Mouse (Mus musculus): ENCODE data around the gene Otulin.

The Otulin gene

DNA sequence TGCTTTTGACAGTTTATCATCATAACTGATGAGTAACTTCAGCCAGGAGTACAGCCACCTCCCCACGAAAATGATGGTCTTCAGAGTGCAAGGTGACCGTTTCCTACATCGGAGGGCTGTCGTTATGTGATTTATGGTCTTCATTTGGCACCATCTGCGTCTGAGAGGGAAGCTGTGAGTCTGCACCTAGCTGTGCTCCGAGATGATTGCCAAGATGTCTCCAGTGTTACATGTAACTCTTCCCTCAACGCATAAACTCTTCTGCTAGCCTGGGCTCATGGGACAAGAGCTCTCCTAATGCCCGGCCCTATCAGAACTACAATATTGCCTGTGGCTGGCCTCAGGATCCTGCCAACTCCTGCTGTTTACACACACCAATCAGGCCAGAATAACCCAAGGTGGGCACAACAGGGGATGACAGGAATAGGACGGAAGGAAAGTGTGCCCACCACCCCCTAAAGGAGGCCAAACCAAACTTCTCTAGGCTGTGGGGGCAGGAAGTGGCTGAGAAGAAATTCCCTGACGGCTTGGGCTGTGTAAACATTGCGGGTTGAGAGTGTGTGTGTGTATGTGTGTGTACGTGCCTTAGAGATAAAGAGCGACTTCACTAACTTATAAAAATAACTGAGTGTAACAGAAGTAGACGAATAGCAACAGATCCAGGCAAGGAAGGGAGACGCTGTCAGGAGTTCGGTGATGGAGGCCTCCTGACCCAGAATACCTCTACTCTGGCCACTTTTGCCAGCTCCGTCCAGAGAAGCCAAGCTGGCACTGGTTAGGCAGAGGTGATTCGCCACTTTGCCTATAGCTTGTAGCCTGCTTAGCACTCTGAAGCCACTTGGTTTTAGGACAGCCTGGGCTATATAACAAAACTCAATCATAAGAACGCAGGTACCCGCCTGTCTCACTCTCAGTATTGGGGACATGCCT is 126.4 kb downstream of the Otulin start:
- no peak for DNase-seq (ENCODE audit: low read depth, low spot score)

GRCm38 (mm10) chr15:27503221-27503620 is 127.3 kb downstream of the Otulin start:
- DNase-seq (ENCODE audit: low read depth, low spot score), result no peak

- DNase-seq (ENCODE audit: low read depth, low spot score), result no peak
Observed at GRCm38 (mm10) chr15:27502338-27502737, 128.2 kb downstream of the Otulin start.

DNA sequence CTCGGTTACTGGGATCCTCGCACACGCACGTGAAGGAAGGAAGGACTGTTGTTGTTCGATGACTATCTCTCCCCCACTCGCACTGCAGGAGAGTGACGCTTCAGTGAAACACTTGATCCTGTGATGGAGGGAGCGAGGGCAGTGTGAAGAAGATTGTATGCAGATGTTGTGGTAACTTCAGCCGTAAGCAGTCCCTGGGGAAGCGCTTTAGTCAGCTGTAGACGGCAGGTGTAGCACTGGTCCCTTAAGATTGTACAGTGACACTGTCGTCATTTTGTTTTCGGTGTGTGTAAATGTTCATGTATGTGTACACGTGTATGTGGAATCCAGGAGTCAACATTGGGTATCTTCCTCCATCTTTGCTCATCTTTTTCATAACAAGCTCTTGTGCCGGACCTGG is 130.1 kb downstream of the Otulin start:
- no peak for DNase-seq (ENCODE audit: low read depth, low spot score)

- DNase-seq (ENCODE audit: low read depth, low spot score), result no peak
Observed at GRCm38 (mm10) chr15:27498078-27498477, 132.4 kb downstream of the Otulin start.

GRCm38 (mm10) chr15:27497300-27497997 is 133.0 kb downstream of the Otulin start:
- DNase-seq (ENCODE audit: low read depth, low spot score), result no peak

DNA sequence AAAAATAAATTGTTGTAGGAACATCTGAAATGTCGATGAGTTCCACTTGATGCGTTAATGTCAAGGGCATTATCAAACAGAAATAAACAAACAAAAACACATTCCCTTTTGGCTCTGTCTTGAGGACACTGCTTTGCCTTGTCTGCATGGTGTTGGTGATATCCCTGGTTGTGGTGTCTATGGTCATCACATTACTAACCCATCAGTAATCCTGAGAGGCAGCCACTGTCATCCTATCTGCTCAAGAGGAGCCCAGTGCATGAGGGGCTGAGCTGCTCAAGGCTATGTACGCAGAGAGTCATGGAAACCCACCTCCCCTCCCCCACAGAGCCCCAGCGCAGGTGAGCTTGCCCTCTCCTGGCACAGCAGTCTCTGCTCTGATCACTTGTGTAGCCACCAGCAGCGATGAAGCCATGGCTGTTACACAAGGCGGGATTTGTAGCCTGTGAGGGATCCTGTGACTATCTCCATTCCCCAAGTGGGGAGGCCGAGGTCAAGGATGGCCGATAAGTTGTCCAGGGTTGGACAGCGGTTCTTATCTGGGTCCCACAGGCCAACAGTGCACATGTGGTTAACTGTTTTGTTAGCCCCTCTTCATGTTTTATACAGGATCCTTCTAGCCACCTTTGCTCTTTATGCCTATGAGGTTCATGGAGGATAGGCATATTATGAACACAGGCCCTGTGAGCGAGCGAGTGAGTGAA is 133.7 kb downstream of the Otulin start:
- DNase-seq (ENCODE audit: low read depth, low spot score), result no peak

GRCm38 (mm10) chr15:27495981-27496401 is 134.5 kb downstream of the Otulin start:
- DNase-seq (ENCODE audit: low read depth, low spot score), result no peak

DNA sequence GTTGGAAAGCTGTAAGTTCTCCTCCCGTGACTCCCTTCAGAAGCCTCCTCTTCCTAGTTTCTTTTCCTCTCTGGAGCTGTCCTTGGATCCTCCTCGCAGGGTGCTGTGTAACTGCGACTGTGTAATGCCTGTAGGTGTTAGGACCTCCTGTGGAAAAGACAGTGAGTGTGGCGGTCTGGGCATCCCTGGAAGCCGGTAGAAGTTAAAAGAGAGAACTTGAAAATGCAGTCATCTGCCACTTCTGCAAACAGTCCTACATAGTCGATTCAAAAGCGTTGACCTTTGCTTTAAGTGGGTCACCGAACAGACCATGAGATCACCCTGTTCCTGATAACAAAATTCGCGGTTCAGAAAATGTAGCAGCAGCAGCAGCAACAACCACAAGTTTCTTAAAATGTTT is 137.0 kb downstream of the Otulin start:
- DNase-seq (ENCODE audit: low read depth, low spot score), result no peak

DNA sequence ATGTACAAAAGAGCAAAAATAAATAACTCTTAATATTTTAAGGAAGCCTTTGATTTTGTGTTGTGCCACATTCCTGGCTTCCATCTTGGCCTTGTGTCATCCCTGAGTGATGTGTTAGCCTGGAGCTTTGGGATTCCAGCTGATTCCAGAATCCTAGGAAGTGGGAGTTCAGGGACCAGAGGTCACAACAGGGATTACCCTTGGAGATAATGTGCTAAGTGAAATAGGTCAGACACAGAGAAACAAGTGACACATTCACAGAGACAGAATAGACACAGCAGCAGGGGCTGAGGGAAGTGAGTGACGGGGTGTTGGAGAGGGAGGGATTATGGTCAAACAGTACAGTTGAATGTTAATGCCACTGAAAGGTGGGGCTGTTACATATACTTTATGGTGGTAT is 137.8 kb downstream of the Otulin start:
- DNase-seq (ENCODE audit: low read depth, low spot score), result no peak
